Mouse (Mus musculus) kidney, adult 10 weeks (tissue): ENCODE measurements around the gene C1qtnf5. TPM values are rescaled to one million over a fixed set of nuclear protein-coding genes. Genes with fewer than 3 reads are reported as not detected.

Experiments
- polyA plus RNA-seq: library from polyadenylated mRNA; stranded (reverse); fragments of 350-450 nt; fragmentation: Illumina TruSeq; extraction: RNeasy Lipid Tissue Mini Kit (QIAGEN cat#74804); gene quantifications from one replicate; pipeline ENCODE4 v1.2.3, GENCODE M21; 2014; ENCODE audit warnings: low read depth, low replicate concordance

The C1qtnf5 gene
- polyA plus RNA-seq = not detected

GRCm38 (mm10) chr9:44107110-44107509 is at the start of gene C1qtnf5:
TSS of gene C1qtnf5 (plus strand) at chr9:44107245.

GRCm38 (mm10) chr9:44066785-44067225 is 40.2 kb upstream of the C1qtnf5 start, which contains the start of gene Usp2:
TSS of gene Usp2 (plus strand) at chr9:44067021.

GRCm38 (mm10) chr9:44101490-44101889 is 5.6 kb upstream of the C1qtnf5 start, which contains the start of gene Mfrp:
TSS of gene Mfrp (plus strand) at chr9:44101729.

GRCm38 (mm10) chr9:44113105-44113789 is 6.2 kb downstream of the C1qtnf5 start, which contains the start of the genes Gm49380 and Rnf26:
TSS of gene Gm49380 (minus strand) at chr9:44113500.
TSS of gene Rnf26 (minus strand) at chr9:44113517.

GRCm38 (mm10) chr9:44134101-44134850 is 27.2 kb downstream of the C1qtnf5 start, which contains the start of gene Mcam:
TSS of gene Mcam (plus strand) at chr9:44134469.

Other genes starting within 250 kb of the C1qtnf5 start
- not detected for gene Thy1, start 63.9 kb upstream of the C1qtnf5 start, polyA plus RNA-seq
- gene Usp2, start 40.2 kb upstream of the C1qtnf5 start, polyA plus RNA-seq = 23.0 TPM
- 0.12 TPM for gene Mfrp, start 5.5 kb upstream of the C1qtnf5 start, polyA plus RNA-seq
- gene Gm49380, start 6.3 kb downstream of the C1qtnf5 start, polyA plus RNA-seq = 0.24 TPM
- gene Rnf26, start 6.3 kb downstream of the C1qtnf5 start, polyA plus RNA-seq = 1.7 TPM
- 6.2 TPM for gene Mcam, start 27.2 kb downstream of the C1qtnf5 start, polyA plus RNA-seq
- gene Cbl, start 126.8 kb downstream of the C1qtnf5 start, polyA plus RNA-seq = 16.9 TPM
- not detected for gene Ccdc153, start 133.4 kb downstream of the C1qtnf5 start, polyA plus RNA-seq
- 9.0 TPM for gene Pdzd3, start 144.2 kb downstream of the C1qtnf5 start, polyA plus RNA-seq
- gene Nlrx1, start 161.4 kb downstream of the C1qtnf5 start, polyA plus RNA-seq = 0.12 TPM
- not detected for gene Abcg4, start 181.4 kb downstream of the C1qtnf5 start, polyA plus RNA-seq
- gene Hinfp, start 198.4 kb downstream of the C1qtnf5 start, polyA plus RNA-seq = 6.8 TPM
- gene C2cd2l, start 213.0 kb downstream of the C1qtnf5 start, polyA plus RNA-seq = 3.3 TPM
- gene Dpagt1, start 218.8 kb downstream of the C1qtnf5 start, polyA plus RNA-seq = 7.5 TPM
- gene H2afx, start 227.4 kb downstream of the C1qtnf5 start, polyA plus RNA-seq = 1.1 TPM
- 24.3 TPM for gene Hmbs, start 237.0 kb downstream of the C1qtnf5 start, polyA plus RNA-seq